Mouse (Mus musculus) cerebellum, adult 8-10 months (tissue): ENCODE data around the gene Skor1.

Source experiments
- DNase-seq: peaks from one replicate; pipeline ENCODE4 v3.0.0; 2022

Skor1 gene

DNA sequence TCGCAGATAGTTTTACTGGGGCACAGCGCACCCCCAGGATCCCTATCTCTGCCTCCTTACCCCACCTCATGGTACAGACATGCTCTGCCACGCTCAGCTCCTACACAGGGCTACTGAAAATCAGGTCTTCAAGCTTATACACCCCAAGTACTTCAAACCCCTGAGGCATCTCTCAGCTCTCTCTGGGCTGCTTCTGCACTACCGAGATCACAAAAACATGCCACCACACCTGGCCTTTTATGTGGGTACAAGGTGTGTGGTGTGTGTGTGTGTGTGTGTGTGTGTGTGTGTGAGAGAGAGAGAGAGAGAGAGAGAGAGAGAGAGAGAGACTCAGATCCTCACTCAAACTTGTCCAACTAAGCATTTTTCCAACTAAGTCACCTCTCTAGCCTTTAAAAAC is 59.6 kb downstream of the Skor1 start:
- DNase-seq: no peak
